Mouse (Mus musculus) gastrocnemius, adult 2 months (tissue): ENCODE data around the gene Rcl1. TPM values are rescaled to one million over a fixed set of nuclear protein-coding genes. Genes with fewer than 3 reads are reported as not detected.

ENCODE experiments used
- DNase-seq: peaks from one replicate; pipeline ENCODE4 v3.0.0; 2022
- H3K27ac ChIP-seq: fragments of 200-600 bp; 2 replicates; pipeline ENCODE4 v1.8.1; 2022; ENCODE audit warnings: mild to moderate bottlenecking
- H3K4me3 ChIP-seq: fragments of 200-600 bp; 2 replicates; pipeline ENCODE4 v1.8.1; 2022; ENCODE audit warnings: mild to moderate bottlenecking, moderate library complexity
- CTCF ChIP-seq: fragments of 200-600 bp; IDR thresholded peaks from 2 replicates; pipeline ENCODE4 v1.8.1; 2022; ENCODE audit warnings: antibody characterized with exemption, mild to moderate bottlenecking, moderate library complexity
- intact Hi-C: fragments of 180-260 bp; cut with DNase I; formaldehyde crosslinking; loops from one replicate; pipeline ENCODE4 v1.15.1; 2025
- total RNA-seq, 2 experiments: library from RNA; stranded (reverse); gene quantifications; 2 replicates each; pipeline ENCODE4 v1.2.3; 2021

The Rcl1 gene
- total RNA-seq, 2 experiments from 2014 or later = 6.5 to 7.7 TPM

DNA sequence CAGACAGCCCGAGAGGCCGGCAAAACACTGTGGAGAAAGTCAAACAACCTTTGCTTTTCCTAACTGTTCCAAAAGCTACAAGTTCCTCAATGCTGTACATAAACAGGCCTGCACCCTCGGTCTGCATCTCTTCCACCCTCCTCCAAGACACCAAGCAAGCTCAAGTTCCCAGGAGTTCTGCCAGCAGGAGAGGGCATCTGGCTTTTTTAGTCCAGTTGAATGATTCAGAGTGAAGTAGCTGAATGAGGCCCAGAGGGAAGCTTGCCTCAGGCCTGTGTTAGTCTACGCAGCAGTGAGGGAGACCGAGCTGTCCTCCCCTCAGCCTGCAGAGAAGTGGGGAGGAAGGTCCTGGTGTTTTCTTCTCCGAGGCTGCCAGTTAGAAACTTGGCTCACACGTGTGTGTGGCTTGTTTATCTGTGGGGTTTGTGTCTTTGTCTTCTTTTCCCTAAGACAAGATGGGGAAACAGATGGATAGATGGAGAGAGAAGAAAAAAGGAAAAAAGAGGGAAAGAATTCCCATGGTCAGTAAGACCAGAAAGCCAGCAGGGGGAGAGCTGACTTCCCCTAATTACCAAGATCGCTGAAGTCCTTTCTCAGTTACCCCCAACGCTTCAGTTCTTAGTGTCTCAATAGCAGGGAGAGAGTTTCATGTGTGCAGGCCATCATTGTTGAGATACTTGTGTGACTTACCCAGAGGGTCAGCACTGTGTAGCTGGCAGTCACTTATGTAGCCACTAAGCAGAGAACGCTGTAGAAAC, 38.7 kb downstream of the Rcl1 start:
- intact Hi-C loops = loop anchor here (5.0 kb wide), 1 partner anchor 112 kb away; the partner anchor contains the start of gene Jak2

DNA sequence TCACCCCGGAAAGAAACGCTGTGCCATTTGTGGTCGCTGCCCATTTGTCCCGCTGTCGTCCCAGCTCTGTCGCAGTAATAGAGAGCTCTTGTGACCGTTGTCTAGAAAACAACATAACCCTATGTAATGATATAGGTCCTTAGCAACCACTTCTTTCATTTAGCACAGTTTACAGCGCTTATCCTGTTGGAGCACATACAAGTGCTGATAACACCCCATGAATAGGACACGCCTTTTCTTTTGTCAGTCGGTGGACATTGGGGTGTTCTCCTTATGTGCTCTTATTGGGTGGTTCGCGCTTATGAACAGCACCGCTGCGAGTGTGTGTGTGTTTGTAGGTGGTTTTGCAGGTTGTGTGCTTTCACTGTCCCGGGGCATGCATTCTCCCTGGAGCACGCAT, 39.8 kb downstream of the Rcl1 start:
- H3K27ac ChIP-seq = no peak overlapping the region
- intact Hi-C loops = no loop called here
- H3K4me3 ChIP-seq = no peak overlapping the region
- no peak for TF ChIP-seq CTCF
- DNase-seq = no peak

More for the DNA sequence above, 38.7 kb downstream of the Rcl1 start:
- TF ChIP-seq CTCF = peak; percentile 29; the same call in 1 of the 2 replicates
- Histone ChIP-seq H3K4me3 (no peak overlapping the region), H3K27ac (peak overlapping the region; percentile 79)
- peak; percentile 58 for DNase-seq

DNA sequence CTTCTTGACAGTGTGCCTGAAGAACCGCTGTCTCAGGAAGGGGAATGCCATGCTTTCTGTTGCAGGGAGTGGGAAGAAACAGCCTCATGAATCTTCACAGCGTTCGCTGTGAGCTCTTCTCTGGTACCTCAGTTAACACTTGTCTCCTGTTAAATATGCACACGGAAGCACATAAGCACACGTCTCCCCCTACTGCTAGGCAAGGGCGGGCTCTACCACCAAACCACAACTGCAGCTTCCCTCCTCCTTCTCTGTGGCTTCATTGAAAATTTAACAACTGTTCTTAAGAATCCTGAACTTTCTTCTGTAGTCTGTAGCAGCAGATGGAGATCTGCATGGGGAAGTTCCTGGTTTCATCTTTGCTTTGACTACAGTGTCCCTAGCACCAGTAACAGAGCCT, 41.1 kb downstream of the Rcl1 start:
- H3K27ac ChIP-seq = no peak overlapping the region
- TF ChIP-seq CTCF = no peak
- intact Hi-C loops = no loop called here
- DNase-seq = no peak
- H3K4me3 ChIP-seq = no peak overlapping the region

DNA sequence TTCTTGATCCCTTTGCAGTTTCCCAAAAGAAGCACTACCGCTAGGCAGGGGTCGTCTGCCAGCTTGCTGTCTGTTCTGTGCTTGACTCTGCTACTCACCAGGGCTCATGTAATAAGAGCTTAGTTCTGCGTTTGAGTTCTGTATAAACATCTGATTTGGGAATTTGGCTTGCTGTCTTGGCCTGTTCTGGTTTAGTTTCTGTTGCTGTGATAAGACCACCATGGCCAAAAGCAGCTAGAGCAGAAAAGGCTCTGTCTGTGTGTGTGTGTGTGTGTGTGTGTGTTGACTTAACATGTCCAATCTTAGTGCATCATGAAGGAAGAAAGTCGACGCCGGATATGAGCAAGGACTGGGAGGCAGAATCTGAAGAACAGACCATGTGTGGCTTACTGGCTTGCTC, 44.2 kb downstream of the Rcl1 start:
- DNase-seq = no peak
- Histone ChIP-seq H3K27ac (no peak overlapping the region), H3K4me3 (no peak overlapping the region)
- no peak for TF ChIP-seq CTCF
- intact Hi-C loops = no loop called here

DNA sequence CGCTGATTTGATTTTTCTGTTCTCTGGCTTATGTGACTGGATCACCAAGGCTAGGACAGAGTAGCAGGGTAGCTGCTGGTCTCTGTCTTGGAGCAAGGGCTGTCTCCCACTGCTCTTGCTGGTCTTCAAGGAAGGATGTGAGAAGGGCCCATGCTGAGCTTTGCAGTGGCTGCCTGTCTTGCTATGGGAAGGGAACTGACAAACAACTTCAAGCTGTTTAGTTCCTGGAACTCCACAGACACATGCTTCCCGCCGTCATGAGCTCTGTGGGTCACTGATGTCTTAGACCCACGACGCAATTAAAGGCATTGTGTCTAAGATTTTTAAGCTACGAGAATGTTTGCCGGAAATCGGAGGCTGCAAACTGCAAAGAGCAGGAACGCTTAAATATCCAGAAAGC, 45.6 kb downstream of the Rcl1 start:
- Histone ChIP-seq H3K4me3 (no peak overlapping the region), H3K27ac (no peak overlapping the region)
- no peak for TF ChIP-seq CTCF
- intact Hi-C loops = no loop called here
- no peak for DNase-seq

DNA sequence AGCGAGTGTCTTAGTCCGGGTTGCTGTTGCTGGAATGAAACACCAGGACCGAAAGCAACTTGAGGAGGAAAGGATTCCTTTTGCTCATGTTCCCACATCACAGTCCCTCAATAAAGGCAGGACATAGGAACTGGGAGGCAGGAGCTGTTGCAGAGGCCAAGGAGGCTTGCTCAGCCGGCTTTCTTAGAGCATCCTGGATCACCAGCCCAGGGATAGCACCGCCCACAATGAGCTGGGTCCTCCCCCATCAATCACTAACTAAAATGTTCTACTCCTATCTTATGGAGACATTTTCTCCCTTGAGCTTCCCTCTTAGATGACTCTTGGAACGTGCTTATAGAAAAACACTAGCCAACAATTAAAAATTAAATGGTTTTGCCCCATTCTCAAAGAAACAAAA, 48.4 kb downstream of the Rcl1 start:
- intact Hi-C loops = no loop called here
- Histone ChIP-seq H3K27ac (no peak overlapping the region), H3K4me3 (no peak overlapping the region)
- no peak for DNase-seq
- TF ChIP-seq CTCF = no peak

DNA sequence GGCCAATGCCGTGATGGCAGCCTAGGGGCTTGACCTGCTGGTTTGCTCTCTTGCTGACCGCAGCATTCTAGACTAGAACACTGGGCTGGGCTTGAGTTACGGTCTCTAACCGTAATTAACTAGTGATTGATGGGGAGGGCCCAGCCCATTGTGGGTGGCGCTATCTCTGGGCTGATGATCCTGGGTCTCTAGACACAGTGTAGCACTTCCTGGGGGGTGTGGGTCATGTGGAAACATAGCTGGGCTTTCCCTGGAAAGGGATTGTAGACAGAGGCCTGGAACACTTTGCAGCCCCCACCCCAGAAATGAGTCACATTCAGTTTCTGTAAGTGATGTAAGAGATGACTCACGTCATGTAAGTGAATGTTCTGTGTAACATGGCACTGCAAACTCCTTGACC, 48.9 kb downstream of the Rcl1 start:
- no peak overlapping the region for H3K27ac ChIP-seq
- no peak overlapping the region for H3K4me3 ChIP-seq
- no peak for DNase-seq
- TF ChIP-seq CTCF = no peak
- intact Hi-C loops = no loop called here

DNA sequence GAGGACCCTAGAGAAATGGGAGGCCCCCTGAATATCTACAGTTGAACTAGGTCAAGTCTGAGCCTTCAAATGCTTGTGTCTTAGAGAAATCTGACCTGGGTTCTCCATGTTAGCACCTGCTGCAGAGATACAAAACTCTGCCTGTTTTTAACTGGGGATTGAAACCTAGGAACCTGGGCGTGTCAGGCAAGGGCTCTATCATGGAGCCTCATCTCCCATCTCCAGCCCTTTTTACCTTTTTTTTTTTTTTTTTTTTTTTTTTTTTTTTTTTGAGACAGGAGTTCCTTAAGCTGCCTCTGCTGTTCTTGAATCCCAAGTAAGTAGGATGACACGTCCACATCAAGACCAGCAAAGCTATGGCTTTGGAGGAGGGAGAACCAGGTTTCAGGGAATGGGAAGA, 50.3 kb downstream of the Rcl1 start:
- DNase-seq = no peak
- Histone ChIP-seq H3K4me3 (no peak overlapping the region), H3K27ac (no peak overlapping the region)
- no peak for TF ChIP-seq CTCF
- intact Hi-C loops = no loop called here

DNA sequence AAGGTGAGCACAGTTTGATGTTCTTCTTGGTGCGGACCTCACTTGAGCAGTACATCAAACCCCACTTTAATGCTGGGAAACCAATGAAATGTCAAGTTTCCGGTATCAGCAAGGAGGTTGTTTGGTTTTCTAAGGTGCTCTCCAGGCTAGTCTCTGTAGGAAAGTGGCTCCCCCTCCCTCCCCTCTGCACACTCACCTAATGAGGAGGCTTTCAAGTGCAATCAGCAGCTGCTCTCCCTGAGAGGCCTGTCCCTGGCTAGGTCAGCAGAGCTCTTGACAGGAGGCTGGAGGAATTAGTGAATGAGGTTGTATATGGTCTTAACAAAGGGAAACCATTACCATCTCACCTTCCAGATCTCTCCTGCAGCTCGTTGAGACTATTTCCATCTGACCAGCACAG, 54.4 kb downstream of the Rcl1 start:
- H3K27ac ChIP-seq = no peak overlapping the region
- no peak for TF ChIP-seq CTCF
- H3K4me3 ChIP-seq = no peak overlapping the region
- DNase-seq = no peak
- intact Hi-C loops = no loop called here

DNA sequence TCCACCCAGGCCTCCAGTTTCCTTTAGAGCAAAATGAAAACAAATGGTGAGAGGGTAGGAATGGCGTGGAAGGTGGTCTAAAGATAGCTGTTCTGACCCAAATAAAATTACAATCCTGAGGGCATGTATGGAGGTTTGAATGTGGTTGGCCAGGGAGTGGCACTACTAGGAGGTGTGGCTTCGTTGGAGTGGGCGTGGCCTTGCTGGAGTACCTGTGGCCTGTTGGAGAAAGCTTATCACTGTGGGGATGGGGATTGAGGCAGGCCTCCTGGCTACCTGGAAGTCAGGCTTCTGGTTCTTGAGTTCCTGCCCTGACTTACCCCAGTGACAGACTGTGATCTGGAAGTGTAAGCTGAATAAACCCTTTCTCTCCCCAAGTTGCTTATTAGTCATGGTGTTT, 55.2 kb downstream of the Rcl1 start:
- H3K4me3 ChIP-seq = no peak overlapping the region
- intact Hi-C loops = no loop called here
- DNase-seq = no peak
- no peak overlapping the region for H3K27ac ChIP-seq
- TF ChIP-seq CTCF = no peak

DNA sequence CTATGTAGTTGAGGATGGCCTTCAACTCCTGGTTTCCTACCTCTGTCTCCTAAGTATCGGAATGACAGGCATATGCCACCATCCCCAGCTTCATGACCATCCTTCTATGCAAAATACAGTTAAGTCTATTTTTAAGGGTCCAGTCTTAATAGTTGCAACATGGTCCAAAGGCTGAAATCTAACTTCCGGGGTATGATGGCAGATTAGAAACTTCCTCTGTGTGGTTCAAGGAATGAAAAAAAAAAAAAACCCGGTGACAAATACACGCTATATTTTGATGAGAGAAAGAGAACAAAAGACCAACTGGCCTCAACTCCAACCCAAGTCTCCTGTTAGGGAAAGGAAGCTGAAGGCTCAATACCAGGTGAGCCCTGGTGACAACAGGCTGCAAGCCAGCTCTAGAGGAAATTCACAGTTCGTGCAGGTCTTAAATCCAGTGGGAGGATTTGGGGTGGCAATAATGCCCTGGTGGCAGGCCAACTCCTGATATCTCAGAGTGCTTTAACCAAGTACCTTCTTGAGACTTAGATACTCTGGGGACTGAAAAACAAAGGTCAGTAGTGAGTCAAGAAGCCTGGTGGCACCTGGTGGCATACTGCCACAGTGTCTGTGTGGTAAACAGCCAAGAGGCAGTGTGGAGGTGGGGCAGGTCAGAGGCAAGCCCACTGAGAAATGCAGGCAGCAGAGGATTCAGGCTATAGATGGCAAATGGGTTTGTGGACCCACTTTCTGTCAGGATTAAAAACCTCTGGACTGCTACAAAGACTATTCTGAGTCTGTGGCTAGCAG, 56.7 kb downstream of the Rcl1 start:
- TF ChIP-seq CTCF = no peak
- DNase-seq = no peak
- intact Hi-C loops = no loop called here
- Histone ChIP-seq H3K4me3 (no peak overlapping the region), H3K27ac (no peak overlapping the region; the same call in 1 of the 2 replicates)

DNA sequence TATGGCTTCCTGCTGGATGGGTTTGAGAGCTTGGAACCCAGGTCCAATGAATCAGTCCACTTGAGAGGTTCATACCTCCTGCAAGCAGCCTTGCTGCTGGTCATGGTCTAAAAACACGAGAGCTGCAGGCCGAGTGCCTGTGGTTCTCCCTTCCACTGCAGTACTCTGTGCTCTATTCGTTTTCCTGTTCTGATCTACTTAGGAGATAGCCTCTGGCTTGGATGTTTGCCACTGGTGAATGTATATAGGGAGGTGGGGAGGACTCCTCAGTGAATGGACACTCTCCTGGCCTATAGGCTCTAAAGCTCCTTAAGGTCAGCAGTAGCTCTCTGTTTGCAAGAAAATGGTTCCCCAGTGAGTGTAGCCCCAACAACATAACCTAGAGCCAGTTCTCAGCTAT, 57.3 kb downstream of the Rcl1 start:
- no peak overlapping the region for H3K4me3 ChIP-seq
- peak overlapping the region; percentile 24; the same call in 1 of the 2 replicates for H3K27ac ChIP-seq
- no peak for TF ChIP-seq CTCF
- intact Hi-C loops = no loop called here
- DNase-seq = no peak

DNA sequence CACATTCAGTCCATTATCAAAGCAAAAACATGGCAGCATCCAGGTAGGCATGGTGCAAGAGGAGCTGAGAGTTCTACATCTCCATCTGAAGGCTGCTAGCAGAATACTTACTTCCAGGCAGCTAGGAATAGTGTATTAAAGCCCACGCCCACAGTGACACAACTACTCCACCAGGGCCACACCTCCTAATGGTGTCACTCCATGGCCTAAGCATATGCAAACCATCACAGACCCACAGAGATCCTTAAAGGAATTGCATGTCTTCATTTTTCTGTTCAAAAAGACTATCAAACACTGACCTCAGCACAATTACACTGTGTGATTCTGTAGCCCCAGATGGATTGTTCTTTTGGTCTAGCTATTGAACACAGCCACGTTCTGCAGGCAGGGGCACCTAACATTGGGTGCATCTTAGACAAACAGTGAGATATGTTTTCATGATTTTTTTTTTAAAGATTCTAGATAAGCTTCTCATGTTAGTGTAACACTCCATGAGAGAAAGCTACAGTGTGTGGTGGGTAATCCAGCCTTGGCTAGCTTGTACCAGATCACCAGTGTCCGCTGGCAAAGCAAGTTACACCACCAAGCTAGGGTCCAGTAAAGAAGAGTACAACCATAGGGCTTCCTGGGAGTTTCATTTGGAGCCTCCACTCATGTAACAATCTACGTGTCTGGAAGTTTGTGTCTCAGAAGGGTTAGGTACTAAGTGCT, 62.8 kb downstream of the Rcl1 start:
- DNase-seq = no peak
- Histone ChIP-seq H3K27ac (no peak overlapping the region), H3K4me3 (no peak overlapping the region)
- intact Hi-C loops = no loop called here
- TF ChIP-seq CTCF = no peak
